Mouse (Mus musculus): ENCODE data around the gene Clec2g.

Clec2g gene

DNA sequence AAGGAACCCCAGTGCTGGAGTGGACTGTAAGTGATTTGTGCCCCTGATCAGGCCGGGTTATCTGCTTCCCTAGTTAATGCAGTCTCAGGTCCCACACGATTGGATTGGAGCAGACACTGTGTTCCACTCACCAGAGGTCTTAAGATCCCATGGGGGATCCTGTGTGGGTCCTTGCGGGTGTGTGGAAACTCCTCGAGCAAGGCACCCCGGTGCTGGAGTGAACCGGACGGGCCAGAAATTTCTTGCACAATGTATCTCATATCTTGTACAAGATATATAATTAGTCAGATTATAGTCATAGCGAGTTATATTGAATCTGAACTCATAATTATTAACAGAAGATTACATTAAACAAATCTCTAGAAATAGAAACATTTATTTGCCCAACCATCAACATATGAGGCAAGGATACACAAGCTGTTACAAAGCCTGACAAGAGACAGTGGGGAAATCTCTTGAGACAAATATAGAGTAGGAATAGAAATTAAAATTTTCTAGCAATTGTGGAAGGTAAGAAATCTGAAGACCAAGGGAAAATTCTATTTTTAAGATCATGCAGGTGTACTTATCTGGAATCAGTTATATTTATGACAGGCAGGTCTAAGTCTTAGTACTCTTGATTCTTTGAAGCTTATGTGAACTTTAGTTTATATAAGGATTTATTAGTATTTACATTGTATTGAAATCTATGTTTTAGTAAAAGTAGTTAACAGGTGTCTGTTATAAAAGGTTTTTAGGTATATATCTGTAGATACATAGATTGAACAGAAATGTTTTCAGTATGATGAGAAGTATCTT, 93.5 kb downstream of the Clec2g start:
- DNase-seq, result no peak

DNA sequence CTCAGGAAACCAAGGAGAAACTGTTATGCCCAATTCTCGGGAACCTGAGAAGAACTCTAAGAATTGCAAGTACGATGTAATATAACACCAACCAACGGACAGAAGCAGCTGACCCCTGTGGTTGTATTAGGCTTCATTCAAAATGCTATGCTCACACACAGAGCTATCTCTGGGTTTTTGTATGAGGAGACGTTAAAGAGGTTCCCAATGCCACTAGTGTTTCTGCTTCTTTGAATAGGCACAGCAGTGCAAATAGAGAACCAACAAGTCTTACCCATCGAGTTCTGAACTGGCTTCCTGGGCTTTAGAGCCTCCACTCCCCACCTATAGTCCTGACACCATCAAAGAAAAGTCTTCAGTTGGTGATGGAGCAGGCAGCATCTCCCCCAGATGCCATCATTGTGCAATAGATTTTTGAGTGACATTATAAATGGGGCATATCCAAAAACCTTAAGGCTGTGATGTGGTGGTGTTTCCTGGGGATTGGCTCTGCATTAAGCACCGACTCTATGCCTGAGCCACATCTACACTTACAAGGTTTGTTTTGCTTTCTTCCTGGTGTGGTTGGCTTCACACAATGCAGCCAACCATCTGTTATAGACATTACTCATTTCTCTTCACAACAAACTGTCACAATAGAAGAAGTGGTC, 96.1 kb downstream of the Clec2g start:
- DNase-seq, result no peak

DNA sequence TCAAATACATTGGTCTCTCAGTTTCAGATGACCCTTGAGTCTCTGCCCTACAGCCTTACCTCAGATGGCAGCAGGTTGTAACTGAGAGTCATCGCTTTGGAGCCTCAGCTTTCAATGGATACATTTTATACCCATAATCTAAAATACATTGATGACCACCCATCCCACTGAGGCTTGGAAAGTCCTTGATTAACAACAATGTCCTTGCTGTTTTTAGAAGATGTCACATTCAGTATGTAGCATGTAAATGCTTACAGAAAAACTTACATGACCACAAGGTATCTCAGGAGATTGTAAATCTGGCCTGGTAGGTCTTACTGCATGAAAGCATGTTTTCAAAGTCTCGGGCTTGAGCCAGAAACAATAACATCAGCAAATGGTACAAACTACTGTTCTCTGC, 96.8 kb downstream of the Clec2g start:
- DNase-seq, result no peak

DNA sequence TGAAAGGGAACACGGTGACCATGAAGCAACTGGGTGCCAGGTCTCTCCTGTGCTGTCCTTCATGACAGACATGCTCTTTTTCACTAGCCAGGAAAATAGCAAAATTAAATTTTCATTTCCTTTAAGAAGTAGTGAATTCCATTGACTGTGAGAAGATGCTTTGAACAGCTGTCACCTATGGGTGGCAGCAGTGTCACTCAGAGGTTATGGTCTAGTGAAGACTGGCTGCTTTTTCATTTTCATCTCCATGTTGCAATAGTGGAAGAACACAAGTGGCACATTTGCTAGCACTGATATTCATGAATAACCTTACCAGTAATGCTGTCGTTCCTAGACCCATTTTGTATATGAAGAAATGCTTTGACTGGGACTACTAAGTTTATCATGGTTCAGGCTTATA, 99.2 kb downstream of the Clec2g start:
- DNase-seq, result no peak

Measured in kidney, adult 18-20 months (tissue).